Mouse (Mus musculus): ENCODE data around the gene Fto.

Fto gene

GRCm38 (mm10) chr8:91607091-91607490, 293.8 kb downstream of the Fto start:
- DNase-seq (ENCODE audit: extremely low spot score, low spot score): no peak

DNA sequence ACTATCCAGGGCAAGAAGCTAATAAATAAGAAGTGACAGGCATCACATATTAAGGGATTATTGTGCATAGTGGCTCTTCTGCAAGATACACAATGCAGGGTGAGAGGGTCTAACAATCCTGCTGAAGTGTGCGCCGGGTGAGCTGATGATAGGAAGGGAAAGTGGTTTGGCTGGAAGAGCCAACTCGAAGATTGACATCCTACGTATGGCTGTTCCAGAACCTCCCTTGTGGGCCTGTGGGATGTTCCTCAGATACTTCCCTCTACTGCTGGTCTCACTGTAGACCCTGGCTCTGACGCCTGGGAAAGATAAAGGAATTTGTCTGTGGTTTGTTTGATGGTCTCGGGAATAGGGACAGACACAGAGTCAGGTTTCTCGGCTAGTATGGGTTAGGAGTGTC, 297.9 kb downstream of the Fto start:
- no peak for DNase-seq (ENCODE audit: extremely low spot score, low spot score)

GRCm38 (mm10) chr8:91611723-91612362, 298.5 kb downstream of the Fto start:
- no peak for DNase-seq (ENCODE audit: extremely low spot score, low spot score)

- DNase-seq (ENCODE audit: extremely low spot score, low spot score): no peak
Measured at GRCm38 (mm10) chr8:91612387-91613130, 299.2 kb downstream of the Fto start.

- peak; percentile 52 for DNase-seq (ENCODE audit: extremely low spot score, low spot score)
Measured at GRCm38 (mm10) chr8:91613603-91614002, 300.3 kb downstream of the Fto start.

- no peak for DNase-seq (ENCODE audit: extremely low spot score, low spot score)
Measured at GRCm38 (mm10) chr8:91615196-91615595, 301.9 kb downstream of the Fto start.

GRCm38 (mm10) chr8:91615781-91616683, 302.7 kb downstream of the Fto start:
- DNase-seq (ENCODE audit: extremely low spot score, low spot score): no peak

DNA sequence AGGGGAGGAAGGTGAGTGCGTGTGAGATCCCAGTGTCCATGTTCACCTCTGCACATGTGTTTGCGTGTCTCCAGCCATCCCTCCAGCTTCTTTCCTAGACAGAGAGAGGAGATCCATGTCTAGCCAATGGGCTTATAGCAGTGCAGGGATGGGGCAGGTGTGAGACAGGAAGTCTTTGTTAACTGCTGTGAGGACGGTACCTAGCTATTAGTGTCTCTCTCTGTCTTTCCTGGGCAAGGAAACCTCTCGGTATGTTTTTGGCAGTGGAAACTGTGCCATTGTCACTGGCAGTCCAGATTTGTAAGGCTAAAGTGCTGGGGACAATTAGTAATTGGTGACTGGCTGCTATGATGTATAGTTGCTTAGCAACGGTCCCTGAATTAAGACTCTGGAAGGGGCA, 304.4 kb downstream of the Fto start:
- DNase-seq (ENCODE audit: extremely low spot score, low spot score): no peak

GRCm38 (mm10) chr8:91622757-91623156, 309.4 kb downstream of the Fto start:
- no peak for DNase-seq (ENCODE audit: extremely low spot score, low spot score)

- no peak for DNase-seq (ENCODE audit: extremely low spot score, low spot score)
Measured at GRCm38 (mm10) chr8:91625686-91626558, 312.6 kb downstream of the Fto start.

DNA sequence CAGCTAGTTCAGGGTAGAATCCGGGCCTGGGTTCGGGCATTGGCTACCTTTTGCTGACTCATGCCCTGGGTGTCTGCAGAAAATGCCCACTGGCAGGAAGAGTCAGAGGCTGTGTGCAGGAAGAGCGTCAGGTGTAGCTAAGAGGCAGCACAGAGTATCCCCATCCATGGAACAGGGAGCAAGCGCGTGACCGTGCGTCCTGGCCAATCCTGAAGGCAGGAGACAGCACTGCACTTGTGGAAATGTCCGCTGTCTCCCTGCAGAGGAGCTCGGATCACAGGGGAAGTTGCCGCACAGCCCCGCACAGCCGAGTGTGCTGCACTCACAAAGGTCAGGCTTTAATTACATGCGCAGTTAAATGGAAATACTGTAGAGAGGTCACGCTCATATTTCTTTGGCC, 316.3 kb downstream of the Fto start:
- no peak for DNase-seq (ENCODE audit: extremely low spot score, low spot score)

DNA sequence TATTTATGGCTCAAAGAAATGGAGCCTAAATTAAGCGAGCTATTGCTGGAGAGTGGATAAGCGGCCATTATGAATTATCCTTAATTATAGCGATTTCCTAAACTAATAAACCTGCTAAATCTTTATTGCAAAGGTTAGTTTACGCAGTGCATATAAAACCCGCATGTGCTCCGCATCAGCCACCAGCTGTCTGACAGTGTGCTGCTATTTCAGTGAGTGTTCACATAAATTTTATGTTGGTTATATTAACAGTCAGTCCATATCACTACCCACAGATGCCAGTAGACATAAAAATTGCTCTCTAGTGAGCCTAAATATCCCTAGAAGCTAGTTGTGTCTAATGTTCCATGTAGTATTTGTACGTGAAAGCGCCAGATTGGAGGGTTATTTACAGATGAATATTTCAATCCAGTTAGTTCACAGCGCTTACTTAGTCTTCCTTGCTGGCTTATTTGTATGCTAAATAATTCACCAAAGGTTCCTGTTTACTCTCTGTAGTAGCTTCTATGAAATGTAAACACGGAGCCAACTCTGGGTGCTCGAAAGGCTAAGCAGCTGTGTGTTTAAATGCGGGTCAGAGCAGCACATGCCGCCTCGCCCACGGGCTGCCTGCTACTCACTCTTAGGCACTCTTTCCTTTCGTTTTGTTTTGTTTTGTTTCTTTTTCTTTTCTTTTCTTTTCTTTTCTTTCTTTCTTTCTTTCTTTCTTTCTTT, 317.2 kb downstream of the Fto start:
- DNase-seq (ENCODE audit: extremely low spot score, low spot score): no peak

- DNase-seq (ENCODE audit: extremely low spot score, low spot score): no peak
Measured at GRCm38 (mm10) chr8:91632411-91632810, 319.1 kb downstream of the Fto start.

- no peak for DNase-seq (ENCODE audit: extremely low spot score, low spot score)
Measured at GRCm38 (mm10) chr8:91635406-91635805, 322.1 kb downstream of the Fto start.

GRCm38 (mm10) chr8:91636887-91637286, 323.6 kb downstream of the Fto start:
- DNase-seq (ENCODE audit: extremely low spot score, low spot score): no peak

DNA sequence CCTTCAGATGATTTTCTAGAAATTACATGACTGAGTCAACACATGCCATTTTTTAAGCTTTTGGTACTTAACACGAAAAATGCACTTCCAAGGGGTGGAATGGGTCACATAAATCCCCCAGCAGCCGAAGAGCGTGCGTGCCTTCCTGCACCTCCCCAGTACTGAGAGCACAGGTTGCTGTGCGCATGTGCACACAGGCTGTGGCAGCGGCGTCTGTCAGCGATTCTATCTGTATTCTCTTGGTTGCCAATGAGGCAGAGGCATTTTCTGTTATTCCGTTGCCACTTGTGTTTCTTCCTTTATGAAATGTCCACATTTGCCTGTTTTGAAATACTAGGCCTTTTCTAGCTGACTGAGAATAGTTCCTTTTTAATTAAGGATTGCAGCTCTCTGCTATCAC, 324.4 kb downstream of the Fto start:
- no peak for DNase-seq (ENCODE audit: extremely low spot score, low spot score)

DNA sequence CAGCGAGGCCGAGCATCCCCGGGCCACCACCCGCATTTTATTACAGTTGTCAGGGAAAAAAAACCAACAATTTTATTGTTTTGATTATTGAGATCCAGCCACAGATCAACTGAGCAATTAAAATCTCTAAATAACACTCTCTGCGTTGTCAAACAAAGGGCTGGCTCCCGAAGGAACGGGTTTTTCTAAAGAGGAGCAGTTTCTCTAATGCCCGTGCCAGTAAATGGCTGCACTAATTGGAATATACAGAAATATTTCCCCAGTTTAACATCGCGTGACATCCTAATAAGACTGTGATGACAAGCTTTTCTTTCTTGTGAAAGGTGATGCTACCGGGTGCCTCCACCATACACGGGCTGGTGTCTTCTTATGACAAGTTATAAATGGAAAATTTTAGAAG, 324.9 kb downstream of the Fto start:
- DNase-seq (ENCODE audit: extremely low spot score, low spot score): no peak

- DNase-seq (ENCODE audit: extremely low spot score, low spot score): no peak
Measured at GRCm38 (mm10) chr8:91640471-91640870, 327.1 kb downstream of the Fto start.

- DNase-seq (ENCODE audit: extremely low spot score, low spot score): no peak
Measured at GRCm38 (mm10) chr8:91645484-91645883, 332.2 kb downstream of the Fto start.

GRCm38 (mm10) chr8:91647959-91648358, 334.6 kb downstream of the Fto start:
- no peak for DNase-seq (ENCODE audit: extremely low spot score, low spot score)
